Mouse (Mus musculus) small intestine, adult 2 months (tissue): ENCODE data around the gene Nova1.

ENCODE experiments used
- CTCF ChIP-seq: fragments of 200-500 bp; IDR thresholded peaks from 2 replicates; pipeline ENCODE4 v1.5.1; 2012; ENCODE audit warnings: low read depth, mild to moderate bottlenecking, control low read depth, inconsistent platforms, low read length, moderate library complexity, mixed read lengths; ENCODE audit not compliant: insufficient replicate concordance, insufficient read length; ENCODE audit errors: extremely low read depth
- POLR2A ChIP-seq: fragments of 200-500 bp; IDR thresholded peaks from 2 replicates; pipeline ENCODE4 v1.6.1; 2012; ENCODE audit warnings: low read depth, mild to moderate bottlenecking, control low read depth, inconsistent platforms, low read length, moderate library complexity

DNA sequence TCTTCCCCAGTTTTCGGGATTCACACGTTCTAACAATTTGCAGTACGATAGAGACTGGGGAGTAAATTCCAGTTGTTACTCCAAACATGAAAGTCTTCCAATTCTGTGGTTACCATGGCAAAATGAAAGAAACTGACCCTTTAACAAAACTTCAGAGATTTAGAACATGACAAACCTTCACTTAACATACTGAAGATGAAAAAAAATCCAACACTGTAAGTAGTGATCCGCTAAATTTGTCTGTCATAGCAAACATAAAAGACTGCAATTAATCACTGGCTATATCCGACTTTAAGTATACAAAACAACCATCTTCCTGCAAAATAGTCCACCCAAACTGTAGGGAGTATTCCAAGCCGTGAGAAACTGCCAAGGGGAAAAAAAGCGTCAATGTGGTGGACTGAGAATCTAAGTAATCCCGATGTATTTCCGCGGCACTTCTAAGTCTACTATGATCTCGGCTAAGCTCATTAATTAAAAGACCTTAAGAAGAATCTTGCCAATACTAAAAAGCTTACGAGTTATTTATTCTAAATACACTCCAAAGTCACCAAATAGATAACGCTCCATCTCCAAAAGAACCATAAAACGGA is 1.4 kb downstream of the Nova1 start:
- no peak for TF ChIP-seq POLR2A
- TF ChIP-seq CTCF: no peak
